Mouse (Mus musculus): ENCODE results near the gene Bach2. TPM values are rescaled to one million over a fixed set of nuclear protein-coding genes. Genes with fewer than 3 reads are reported as not detected.

The Bach2 gene
- polyA plus RNA-seq, 1 experiment from 2014 or later: 16.4 TPM

DNA sequence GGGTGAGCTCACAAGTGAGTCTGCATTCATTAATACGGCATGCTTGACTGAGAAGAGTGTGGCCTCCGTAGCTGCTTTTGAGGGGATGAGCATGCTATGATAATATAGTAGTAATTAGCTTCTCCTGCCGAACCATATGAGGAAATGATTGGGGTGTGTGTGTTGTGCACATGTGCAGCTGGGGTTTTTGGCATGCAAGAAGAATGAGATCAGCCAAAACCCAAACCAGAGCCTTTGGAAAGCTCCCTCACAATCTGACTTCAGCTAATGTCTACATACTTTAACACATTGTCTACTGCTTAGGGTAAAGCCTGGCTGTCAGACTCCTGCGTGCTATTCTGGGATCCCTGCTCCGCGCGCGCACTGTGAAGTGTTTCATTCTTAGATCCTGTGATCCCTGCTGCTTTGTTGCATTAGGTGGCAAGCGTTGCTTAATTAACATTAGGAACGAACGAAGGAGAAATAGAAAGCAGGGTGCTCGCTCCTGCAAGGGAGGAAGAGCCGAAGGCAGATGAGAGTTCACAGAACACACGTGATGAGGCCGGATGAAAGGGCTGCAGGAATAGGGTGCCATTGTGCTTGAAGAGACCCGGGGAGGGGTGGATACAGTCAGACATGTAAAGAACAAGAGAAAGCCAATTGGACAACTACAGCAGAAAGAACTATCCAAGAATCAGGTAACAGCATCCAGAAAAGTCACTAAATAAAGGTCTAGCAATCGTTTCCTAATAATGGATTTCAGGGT is 248.2 kb downstream of the Bach2 start:
- 76% methylated on average over 17 of the region's 17 CpGs for WGBS
- ATAC-seq (ENCODE audit: insufficient number of reproducible peaks, low FRiP score, low TSS enrichment, low read depth): no peak
- H3K4me2 ChIP-seq (ENCODE audit: low read depth, severe bottlenecking): no peak overlapping the region
- no peak overlapping the region for H3K27ac ChIP-seq (replicated peaks; ENCODE audit: low read depth, low read length)
- no peak for DNase-seq (ENCODE audit: low spot score)
- no peaks in the 10 kb centered on the region for H3K9me3 ChIP-seq (ENCODE audit: control insufficient read depth, low read length)
- H3K4me1 ChIP-seq (ENCODE audit: control insufficient read depth, insufficient read depth, low read length): peaks cover 13% of the 10 kb centered on the region; the same call in 1 of the 2 replicates
- H3K4me3 ChIP-seq (ENCODE audit: low read depth, low read length): no peak overlapping the region
- H3K36me3 ChIP-seq (ENCODE audit: control insufficient read depth, insufficient read depth, low read length): no peaks in the 10 kb centered on the region; the same call in 1 of the 2 replicates
- H3K27me3 ChIP-seq (ENCODE audit: control insufficient read depth, insufficient read depth, low read length): no peaks in the 10 kb centered on the region
- no peak overlapping the region for H3K9ac ChIP-seq (ENCODE audit: low read length)

GRCm38 (mm10) chr4:32489186-32489585 is 250.6 kb downstream of the Bach2 start:
- no peak overlapping the region for H3K9ac ChIP-seq (ENCODE audit: low read length)
- no peak overlapping the region for H3K4me3 ChIP-seq (ENCODE audit: low read depth, low read length)
- H3K36me3 ChIP-seq (ENCODE audit: control insufficient read depth, insufficient read depth, low read length): no peaks in the 10 kb centered on the region; the same call in 1 of the 2 replicates
- H3K4me1 ChIP-seq (ENCODE audit: control insufficient read depth, insufficient read depth, low read length): 0 out of 2 replicates have a peak, but pooled peaks cover 3% of the 10 kb centered on the region
- no peaks in the 10 kb centered on the region for H3K9me3 ChIP-seq (ENCODE audit: control insufficient read depth, low read length)
- H3K27me3 ChIP-seq (ENCODE audit: control insufficient read depth, insufficient read depth, low read length): no peaks in the 10 kb centered on the region
- 89% methylated on average over 1 of the region's 1 CpGs for WGBS
- DNase-seq (ENCODE audit: low spot score) (no peak), ATAC-seq (ENCODE audit: insufficient number of reproducible peaks, low FRiP score, low TSS enrichment, low read depth) (no peak)
- no peak overlapping the region for H3K27ac ChIP-seq (replicated peaks; ENCODE audit: low read depth, low read length)
- no peak overlapping the region for H3K4me2 ChIP-seq (ENCODE audit: low read depth, severe bottlenecking)

DNA sequence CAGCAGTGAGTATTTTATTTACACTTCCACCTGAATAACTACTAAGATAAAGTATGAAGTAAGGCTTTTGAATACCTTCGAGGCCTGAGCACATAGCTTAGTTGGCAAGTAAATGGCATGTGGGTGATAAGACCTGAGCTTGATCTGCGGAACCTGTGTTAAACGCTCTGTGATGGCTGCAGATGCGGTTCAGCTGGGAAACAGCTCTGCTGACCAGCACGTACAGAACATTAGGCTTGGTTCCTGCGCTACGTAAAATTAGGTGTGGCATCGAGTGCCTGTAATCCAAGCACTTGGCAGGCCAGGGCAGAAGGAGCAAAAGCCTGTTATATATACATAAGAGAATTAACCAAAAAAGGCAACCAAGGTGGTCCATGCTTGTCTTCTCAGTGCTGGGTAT is 252.6 kb downstream of the Bach2 start:
- DNase-seq (ENCODE audit: low spot score) (peak; percentile 21), ATAC-seq (ENCODE audit: insufficient number of reproducible peaks, low FRiP score, low TSS enrichment, low read depth) (no peak)
- WGBS: 69% methylated on average over 8 of the region's 8 CpGs
- no peaks in the 10 kb centered on the region for H3K9me3 ChIP-seq (ENCODE audit: control insufficient read depth, low read length)
- no peak overlapping the region for H3K27ac ChIP-seq (replicated peaks; ENCODE audit: low read depth, low read length)
- H3K4me3 ChIP-seq (ENCODE audit: low read depth, low read length): no peak overlapping the region
- no peaks in the 10 kb centered on the region; the same call in 1 of the 2 replicates for H3K36me3 ChIP-seq (ENCODE audit: control insufficient read depth, insufficient read depth, low read length)
- no peak overlapping the region for H3K9ac ChIP-seq (ENCODE audit: low read length)
- H3K4me1 ChIP-seq (ENCODE audit: control insufficient read depth, insufficient read depth, low read length): 0 out of 2 replicates have a peak, but pooled peaks cover 3% of the 10 kb centered on the region
- no peaks in the 10 kb centered on the region for H3K27me3 ChIP-seq (ENCODE audit: control insufficient read depth, insufficient read depth, low read length)
- H3K4me2 ChIP-seq (ENCODE audit: low read depth, severe bottlenecking): no peak overlapping the region

GRCm38 (mm10) chr4:32492834-32493233 is 254.2 kb downstream of the Bach2 start:
- Histone ChIP-seq H3K27me3 (ENCODE audit: control insufficient read depth, insufficient read depth, low read length) (no peaks in the 10 kb centered on the region), H3K27ac (replicated peaks; ENCODE audit: low read depth, low read length) (no peak overlapping the region), H3K4me1 (ENCODE audit: control insufficient read depth, insufficient read depth, low read length) (no peaks in the 10 kb centered on the region), H3K9ac (ENCODE audit: low read length) (no peak overlapping the region), H3K9me3 (ENCODE audit: control insufficient read depth, low read length) (no peaks in the 10 kb centered on the region), H3K4me2 (ENCODE audit: low read depth, severe bottlenecking) (no peak overlapping the region), H3K4me3 (ENCODE audit: low read depth, low read length) (no peak overlapping the region), H3K36me3 (ENCODE audit: control insufficient read depth, insufficient read depth, low read length) (no peaks in the 10 kb centered on the region)
- WGBS: 77% methylated on average over 7 of the region's 7 CpGs
- DNase-seq (ENCODE audit: low spot score): peak; percentile 17
- ATAC-seq (ENCODE audit: insufficient number of reproducible peaks, low FRiP score, low TSS enrichment, low read depth): no peak

- no peak for DNase-seq (ENCODE audit: low spot score)
- Histone ChIP-seq H3K9ac (ENCODE audit: low read length) (no peak overlapping the region), H3K27ac (replicated peaks; ENCODE audit: low read depth, low read length) (no peak overlapping the region), H3K9me3 (ENCODE audit: control insufficient read depth, low read length) (no peaks in the 10 kb centered on the region), H3K4me2 (ENCODE audit: low read depth, severe bottlenecking) (no peak overlapping the region), H3K4me3 (ENCODE audit: low read depth, low read length) (no peak overlapping the region), H3K27me3 (ENCODE audit: control insufficient read depth, insufficient read depth, low read length) (no peaks in the 10 kb centered on the region), H3K4me1 (ENCODE audit: control insufficient read depth, insufficient read depth, low read length) (no peaks in the 10 kb centered on the region), H3K36me3 (ENCODE audit: control insufficient read depth, insufficient read depth, low read length) (no peaks in the 10 kb centered on the region)
- no peak for ATAC-seq (ENCODE audit: insufficient number of reproducible peaks, low FRiP score, low TSS enrichment, low read depth)
- WGBS: 90% methylated on average over 8 of the region's 8 CpGs
These were observed 263.2 kb downstream of the Bach2 start for GRCm38 (mm10) chr4:32501780-32502179.

DNA sequence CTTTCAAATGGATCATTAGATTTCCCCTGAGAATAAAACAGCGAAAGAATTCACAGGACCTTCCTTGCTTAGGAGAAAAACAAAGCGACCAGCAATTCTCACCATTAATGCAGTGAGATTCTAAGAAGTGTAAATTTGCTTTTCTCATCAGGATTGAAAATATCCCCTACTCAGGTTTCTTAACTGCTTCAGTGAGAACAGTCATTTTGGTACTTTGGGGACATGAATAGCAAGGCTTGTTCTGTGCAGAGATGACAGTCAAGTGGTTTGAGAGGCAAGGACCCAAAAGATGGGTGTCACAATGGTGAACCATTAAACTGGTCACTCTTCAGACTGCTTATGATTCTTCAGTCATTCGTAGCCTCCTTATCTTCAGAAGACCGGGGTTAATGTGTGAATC is 263.6 kb downstream of the Bach2 start:
- peaks cover 3% of the 10 kb centered on the region; the same call in 1 of the 2 replicates for H3K4me1 ChIP-seq (ENCODE audit: control insufficient read depth, insufficient read depth, low read length)
- WGBS: 89% methylated on average over 4 of the region's 4 CpGs
- ATAC-seq (ENCODE audit: insufficient number of reproducible peaks, low FRiP score, low TSS enrichment, low read depth): no peak

GRCm38 (mm10) chr4:32504236-32504635 is 265.6 kb downstream of the Bach2 start:
- H3K9ac ChIP-seq (ENCODE audit: low read length): no peak overlapping the region
- no peak overlapping the region for H3K4me3 ChIP-seq (ENCODE audit: low read depth, low read length)
- DNase-seq (ENCODE audit: low spot score) (no peak), ATAC-seq (ENCODE audit: insufficient number of reproducible peaks, low FRiP score, low TSS enrichment, low read depth) (no peak)
- no peaks in the 10 kb centered on the region for H3K36me3 ChIP-seq (ENCODE audit: control insufficient read depth, insufficient read depth, low read length)
- 93% methylated on average over 11 of the region's 11 CpGs for WGBS
- H3K4me1 ChIP-seq (ENCODE audit: control insufficient read depth, insufficient read depth, low read length): peaks cover 14% of the 10 kb centered on the region
- H3K27ac ChIP-seq (replicated peaks; ENCODE audit: low read depth, low read length): no peak overlapping the region
- no peaks in the 10 kb centered on the region for H3K27me3 ChIP-seq (ENCODE audit: control insufficient read depth, insufficient read depth, low read length)
- no peaks in the 10 kb centered on the region for H3K9me3 ChIP-seq (ENCODE audit: control insufficient read depth, low read length)
- no peak overlapping the region for H3K4me2 ChIP-seq (ENCODE audit: low read depth, severe bottlenecking)

More for the DNA sequence above, 263.6 kb downstream of the Bach2 start:
- Histone ChIP-seq H3K4me2 (ENCODE audit: low read depth, severe bottlenecking) (no peak overlapping the region), H3K27me3 (ENCODE audit: control insufficient read depth, insufficient read depth, low read length) (no peaks in the 10 kb centered on the region), H3K4me3 (ENCODE audit: low read depth, low read length) (no peak overlapping the region), H3K9ac (ENCODE audit: low read length) (no peak overlapping the region), H3K36me3 (ENCODE audit: control insufficient read depth, insufficient read depth, low read length) (no peaks in the 10 kb centered on the region), H3K9me3 (ENCODE audit: control insufficient read depth, low read length) (no peaks in the 10 kb centered on the region), H3K27ac (replicated peaks; ENCODE audit: low read depth, low read length) (no peak overlapping the region)
- DNase-seq (ENCODE audit: low spot score): no peak

DNA sequence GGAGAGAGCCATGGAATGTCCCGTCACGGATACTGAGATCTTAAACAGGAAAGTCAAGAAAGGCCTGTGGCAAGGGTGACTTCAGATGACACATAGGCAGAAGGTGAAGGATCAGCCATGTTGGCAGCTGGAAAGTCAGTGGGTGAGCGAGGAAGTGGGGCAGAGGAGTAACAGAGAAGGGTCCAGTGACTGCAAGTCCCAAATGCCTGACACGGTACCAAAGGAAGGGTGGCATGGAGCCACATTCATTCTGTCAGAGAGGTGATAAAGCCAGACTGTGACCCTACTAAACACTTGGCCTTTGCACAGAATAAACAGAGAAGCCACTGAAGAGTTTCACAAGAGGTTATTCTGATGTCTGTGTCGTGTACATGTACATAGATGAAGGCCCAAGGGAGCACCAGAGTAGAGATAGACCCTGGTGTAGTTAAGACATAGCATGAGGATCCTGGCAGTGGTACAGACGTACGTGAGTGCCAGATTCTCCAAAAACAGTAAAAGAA is 267.8 kb downstream of the Bach2 start:
- no peaks in the 10 kb centered on the region for H3K9me3 ChIP-seq (ENCODE audit: control insufficient read depth, low read length)
- no peaks in the 10 kb centered on the region for H3K36me3 ChIP-seq (ENCODE audit: control insufficient read depth, insufficient read depth, low read length)
- peaks cover 16% of the 10 kb centered on the region for H3K4me1 ChIP-seq (ENCODE audit: control insufficient read depth, insufficient read depth, low read length)
- ATAC-seq (ENCODE audit: insufficient number of reproducible peaks, low FRiP score, low TSS enrichment, low read depth) (no peak), DNase-seq (ENCODE audit: low spot score) (no peak)
- no peak overlapping the region for H3K9ac ChIP-seq (ENCODE audit: low read length)
- H3K4me2 ChIP-seq (ENCODE audit: low read depth, severe bottlenecking): no peak overlapping the region
- WGBS: 92% methylated on average over 7 of the region's 7 CpGs
- H3K4me3 ChIP-seq (ENCODE audit: low read depth, low read length): no peak overlapping the region
- no peak overlapping the region for H3K27ac ChIP-seq (replicated peaks; ENCODE audit: low read depth, low read length)
- H3K27me3 ChIP-seq (ENCODE audit: control insufficient read depth, insufficient read depth, low read length): no peaks in the 10 kb centered on the region
